Mouse (Mus musculus) heart, adult 18-20 months (tissue): ENCODE measurements around the gene Gm16223. TPM values are rescaled to one million over a fixed set of nuclear protein-coding genes. Genes with fewer than 3 reads are reported as not detected.

Experiments used
- DNase-seq, 2 experiments: peaks; one replicate each; pipeline ENCODE4 v3.0.0; 2021 to 2022; ENCODE audit warnings: mixed read lengths in 1 of 2
- long read RNA-seq, 2 experiments: library from polyadenylated mRNA; stranded (forward); transcript quantifications; one replicate each; pipeline ENCODE4 v2.0.0; 2021
- total RNA-seq, 2 experiments: library from RNA; stranded (reverse); gene quantifications; 2 replicates each; pipeline ENCODE4 v1.2.3; 2021

Gm16223 gene
- not detected for total RNA-seq
- long read RNA-seq, experiment 1: 0 reads
- long read RNA-seq, experiment 2: 0 reads

DNA sequence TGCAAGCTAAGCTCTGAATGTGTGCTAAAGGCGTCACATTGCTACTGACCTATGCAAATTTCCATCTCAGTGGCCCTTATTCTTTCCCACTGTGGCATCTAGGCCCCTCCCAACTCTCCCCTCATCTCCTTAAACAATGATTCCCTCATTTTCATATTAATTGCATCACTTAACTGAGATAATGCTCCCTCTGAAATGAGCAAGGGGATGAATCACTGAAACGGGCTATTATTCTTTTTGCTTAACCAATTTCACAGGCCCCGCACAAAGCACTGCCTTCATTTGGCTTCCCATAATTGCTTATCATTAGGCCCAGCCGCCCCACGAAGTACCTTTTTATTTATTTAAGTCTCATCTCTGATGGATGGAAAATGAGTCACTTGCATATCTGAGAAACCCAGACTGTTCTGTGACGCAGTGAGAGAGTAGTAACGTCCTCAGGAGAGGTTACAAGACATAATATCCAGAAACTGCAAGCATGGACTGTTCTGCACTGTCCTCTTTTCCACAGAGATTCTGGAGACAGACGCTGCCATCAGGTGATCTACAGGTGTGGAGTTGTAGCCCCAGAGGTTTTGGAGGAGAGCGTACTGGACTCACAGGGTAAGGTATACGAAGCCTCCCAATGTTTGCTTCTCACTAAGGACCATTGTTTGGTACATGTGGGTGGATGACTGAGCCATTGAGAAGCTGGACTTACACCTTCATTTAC, at the start of gene Gm16223:
Gm16223 (plus strand) TSS at position 485 of the 712 bp plus-strand sequence.
- no peak for DNase-seq

DNA sequence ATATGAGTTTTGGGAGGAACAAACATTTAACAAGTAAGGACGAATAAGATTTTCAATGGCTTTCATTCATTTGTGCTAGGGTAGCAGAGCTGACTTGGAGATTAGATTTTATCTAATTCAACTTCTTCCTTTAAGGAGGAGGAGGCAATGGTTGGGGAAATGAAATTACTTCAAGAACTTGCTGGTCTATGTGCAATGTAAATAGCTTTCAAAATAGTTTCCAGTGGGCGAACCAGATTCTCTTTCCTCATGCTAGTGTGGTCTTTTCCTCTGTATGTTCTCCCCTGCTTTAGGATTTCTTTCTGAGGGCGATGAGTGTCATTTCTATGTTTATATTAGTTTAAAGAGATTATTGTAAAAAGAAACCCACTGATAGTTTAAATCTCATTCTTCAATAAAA, 45.7 kb upstream of the Gm16223 start:
- DNase-seq: no peak

DNA sequence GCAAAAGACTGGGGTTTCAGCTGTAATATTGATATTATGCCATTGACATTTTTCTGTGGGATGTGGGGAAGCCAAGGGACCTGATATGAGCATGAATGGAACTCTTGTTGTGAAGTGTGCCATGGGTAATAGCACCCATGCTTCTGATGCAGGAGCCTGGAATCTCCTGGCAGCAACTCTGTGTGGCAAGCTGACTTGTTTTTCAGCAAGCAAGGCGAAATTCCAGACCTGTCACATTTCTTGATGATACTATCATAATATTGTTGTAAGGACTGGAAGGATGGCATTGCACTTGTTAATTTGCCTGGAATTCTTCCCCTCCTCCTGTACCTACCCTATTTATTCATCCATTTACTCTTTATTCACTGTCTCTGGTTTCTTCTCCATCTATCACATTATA, 44.2 kb upstream of the Gm16223 start:
- DNase-seq: no peak

DNA sequence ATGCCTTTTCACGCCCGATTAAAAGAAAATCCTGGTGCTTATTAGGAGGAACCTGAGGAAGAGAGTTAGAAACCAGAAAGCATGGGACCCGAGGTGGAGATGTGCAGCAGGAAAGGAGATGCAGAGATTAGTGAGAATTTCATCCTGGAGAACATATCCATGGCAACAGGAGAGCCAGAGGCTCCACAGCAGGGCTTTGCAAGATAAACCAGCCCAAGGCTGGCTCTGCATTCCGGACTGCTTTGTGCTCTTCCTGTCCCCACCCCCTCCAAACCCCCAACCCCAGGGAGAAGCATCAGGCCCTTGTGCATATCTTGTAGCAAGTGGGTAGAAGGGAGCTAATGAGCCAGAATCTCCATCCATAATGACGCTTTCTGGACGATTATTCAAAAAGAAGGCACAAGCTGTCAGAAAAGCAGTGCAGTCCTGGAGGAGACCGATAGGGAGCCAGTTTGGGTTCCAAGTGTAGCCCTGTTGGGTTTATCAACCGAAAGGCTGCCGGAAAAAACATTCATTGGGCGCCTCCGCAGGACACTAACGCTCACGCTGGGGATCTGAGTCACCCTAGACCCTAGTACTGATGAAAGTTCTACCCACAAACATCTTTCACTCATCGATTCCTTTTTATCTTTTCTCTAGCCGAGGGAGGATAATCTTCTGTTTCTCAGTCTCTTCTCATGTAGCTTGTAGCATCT, 31.2 kb upstream of the Gm16223 start:
- DNase-seq: no peak

DNA sequence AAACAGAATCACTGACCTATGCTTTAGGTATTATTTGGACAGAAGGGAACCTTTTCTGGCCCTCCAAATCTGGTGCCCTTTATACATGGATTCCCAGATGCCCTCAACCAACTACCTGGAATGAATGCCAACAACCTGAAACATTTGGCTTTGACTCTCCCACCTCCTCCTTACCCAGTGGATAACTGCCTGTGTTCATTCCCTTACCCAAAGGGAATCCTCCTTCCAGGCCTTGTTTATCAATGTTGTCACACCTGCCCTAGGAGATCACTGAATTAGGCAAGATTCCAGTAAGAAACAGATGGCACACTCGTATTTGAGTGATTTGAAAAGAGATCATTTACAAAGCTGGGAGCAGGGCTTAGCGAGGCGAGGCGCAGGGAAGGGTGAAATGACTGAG, 13.1 kb upstream of the Gm16223 start:
- no peak for DNase-seq

DNA sequence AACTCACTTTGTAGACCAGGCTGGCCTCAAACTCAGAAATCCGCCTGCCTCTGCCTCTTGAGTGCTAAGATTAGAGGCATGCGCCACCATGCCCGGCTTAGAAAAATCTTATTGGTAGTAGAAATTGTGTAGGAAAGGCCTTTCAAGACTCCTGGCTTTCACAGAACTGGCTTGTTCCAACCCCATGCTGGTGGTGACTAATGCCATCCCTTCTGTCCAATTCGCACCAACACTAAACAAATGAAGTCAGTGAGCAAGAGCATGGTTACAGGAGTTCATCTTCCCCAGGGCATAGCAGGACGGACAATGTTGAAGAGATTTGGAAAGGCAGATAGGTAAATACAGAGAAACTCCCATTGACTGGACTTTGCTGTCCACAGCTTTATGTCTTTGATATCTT, 12.6 kb upstream of the Gm16223 start:
- DNase-seq: no peak

DNA sequence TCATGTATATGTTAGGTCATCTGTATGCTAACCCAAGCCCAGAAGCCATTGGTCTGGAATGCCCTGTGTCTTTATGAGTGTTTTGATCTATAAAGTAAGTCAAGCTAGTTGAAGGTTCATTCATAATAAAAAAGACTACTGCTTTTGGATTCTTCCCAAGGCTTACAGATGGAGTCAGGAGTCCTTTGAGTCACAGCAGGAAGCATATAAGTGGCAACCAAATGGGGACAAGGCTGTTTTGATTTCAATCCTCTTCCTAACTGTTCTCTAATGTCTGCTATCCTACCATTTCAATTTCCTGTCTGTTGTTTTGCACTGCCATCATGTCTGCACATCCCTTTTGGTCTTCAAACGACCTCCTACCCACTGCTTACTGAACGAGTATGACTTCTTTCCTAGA, 2.7 kb upstream of the Gm16223 start:
- DNase-seq: no peak

DNA sequence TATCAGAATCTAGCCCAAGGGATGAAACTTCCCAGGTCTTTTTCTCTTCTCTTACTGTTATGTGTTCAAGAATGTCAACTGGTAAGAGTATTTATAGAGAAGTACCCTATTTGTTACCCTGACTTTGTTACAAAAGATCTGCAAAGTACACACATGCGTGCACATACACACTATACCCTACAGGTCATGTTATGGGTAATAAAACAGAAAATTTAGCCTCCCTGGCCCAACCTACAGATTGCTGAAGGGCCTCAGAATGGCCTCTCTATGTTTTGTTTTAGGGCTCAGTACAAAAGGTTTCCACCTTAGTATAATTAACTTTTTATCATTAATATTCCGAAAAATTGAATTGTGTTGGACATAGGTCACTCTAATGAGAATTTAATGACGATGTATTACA, 685 bp upstream of the Gm16223 start:
- DNase-seq: no peak

DNA sequence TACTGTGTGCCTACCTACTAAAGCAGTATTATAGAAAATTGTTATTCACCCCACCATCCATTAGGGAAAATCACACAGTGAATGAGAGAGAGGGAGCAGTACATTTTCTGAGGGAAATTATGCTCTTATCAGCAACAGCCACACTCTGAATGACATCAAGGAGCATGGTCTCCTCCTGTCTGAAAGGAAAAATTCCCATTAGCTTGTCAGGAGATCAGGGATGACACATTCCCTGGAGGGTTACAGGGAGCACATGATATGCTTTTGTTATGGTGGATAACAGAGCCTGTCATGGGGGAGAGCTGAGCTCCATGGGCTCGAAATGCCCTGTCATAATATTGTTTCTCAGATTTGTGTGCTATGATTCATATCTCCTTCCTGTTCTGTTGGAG, 424 bp downstream of the Gm16223 start:
- no peak for DNase-seq

DNA sequence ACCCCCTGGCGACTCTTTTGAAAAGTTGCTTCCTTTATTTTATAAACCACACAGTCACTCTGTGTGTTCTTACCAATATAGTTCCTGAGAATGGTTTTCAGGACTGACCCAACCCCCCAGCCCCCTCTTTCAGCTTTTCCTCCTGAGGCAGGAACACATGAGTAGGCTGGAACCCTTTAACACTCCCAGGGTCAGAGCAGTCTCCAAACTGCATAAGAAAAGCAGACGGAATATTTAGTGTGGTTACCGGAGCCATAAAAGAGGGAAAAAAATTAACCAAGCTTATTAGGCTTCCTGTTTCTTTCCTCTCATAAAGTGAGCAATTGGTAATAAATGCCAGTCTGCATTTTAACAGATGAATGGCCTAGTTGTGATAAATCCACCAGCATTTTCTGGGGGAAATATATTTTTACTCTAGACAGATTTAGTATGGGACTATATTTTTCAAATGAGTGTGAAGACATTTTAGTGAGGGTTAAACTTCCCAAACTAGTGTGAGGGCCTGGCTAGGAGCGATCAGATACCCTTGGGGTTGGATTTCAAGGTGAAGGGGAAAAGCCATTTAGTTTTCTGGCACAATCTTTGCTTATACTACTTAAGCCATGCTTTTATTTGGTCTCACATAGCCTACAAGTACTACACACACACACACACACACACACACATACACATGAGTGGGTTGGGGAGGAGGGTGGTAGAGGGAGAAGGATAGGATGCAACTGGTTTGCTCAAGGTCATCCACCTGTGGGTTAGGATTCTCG, 49.0 kb downstream of the Gm16223 start:
- DNase-seq: no peak

DNA sequence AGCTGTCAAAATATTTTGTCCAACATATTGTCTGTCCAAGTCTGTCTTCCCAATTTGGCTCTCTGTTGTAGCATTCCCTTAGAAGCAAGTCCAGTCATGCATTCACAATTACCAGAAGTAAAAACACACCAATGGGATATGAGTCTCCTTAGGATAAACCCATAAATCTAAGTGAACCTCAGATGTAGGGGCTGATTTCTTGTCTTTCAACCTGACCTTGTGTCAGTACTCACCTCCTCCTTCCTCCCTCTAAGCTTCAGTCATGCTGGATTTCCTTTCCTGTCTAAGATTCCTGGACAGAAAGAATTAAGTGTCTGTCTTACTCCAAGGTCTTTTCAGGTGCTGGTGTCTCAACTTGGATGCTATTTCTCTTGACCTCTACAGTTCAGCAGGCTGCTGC, 57.8 kb downstream of the Gm16223 start:
- no peak for DNase-seq

DNA sequence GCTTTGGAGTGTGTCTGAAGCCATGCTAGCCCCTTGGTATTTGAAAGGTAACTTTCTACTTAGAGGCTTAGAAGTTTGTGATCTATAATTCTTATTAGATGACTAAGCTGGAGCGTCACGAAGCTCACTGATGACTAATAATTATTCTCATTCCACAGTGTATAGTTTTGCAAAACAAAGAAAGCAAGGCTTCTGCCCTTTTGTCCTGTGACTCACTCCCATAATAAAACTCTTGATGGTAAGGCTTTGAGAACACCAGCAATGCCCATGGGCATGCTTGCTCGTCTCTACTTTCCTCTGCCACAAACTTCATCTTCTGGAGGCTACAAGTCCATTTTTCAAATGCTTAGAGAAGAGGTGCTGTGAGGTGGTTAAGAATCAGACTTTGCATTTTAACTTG, 87.9 kb downstream of the Gm16223 start:
- no peak for DNase-seq

DNA sequence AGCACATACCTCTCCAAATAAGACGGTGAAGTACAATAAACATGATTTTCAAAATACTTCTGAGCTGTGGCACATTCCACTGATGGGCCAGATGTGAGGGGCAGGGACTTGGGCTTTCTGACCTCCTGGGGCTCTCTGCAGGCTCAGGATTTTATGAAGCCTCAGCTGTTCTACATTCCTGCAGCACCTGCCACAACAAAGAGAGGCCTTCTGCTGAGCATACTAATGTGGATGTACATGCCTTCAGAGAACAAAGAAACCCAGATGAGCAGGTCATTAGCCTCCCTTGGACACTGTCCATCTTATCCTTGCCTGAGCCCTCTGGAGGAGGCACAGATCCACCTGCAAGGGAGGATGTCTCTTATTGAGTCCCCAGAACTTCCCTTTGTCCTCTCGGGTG, 97.0 kb downstream of the Gm16223 start:
- DNase-seq: no peak

DNA sequence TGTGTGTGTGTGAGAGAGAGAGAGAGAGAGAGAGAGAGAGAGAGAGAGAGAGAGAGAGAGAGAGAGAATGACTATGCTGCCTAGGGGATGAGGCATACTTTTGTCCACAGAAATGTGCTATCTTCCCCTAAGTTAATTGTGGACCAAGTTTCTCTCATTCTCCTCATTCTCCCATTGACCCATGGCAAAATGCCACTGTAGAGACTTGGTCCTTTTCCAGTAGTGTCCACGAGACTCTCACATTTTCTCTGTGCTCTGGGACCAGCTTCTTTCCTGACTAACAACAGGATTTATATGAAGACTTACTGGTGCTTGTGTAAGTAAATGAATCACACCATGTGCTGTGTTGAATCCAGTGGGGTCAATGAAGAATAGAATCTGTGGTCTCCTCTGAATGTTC, 98.6 kb downstream of the Gm16223 start:
- no peak for DNase-seq

DNA sequence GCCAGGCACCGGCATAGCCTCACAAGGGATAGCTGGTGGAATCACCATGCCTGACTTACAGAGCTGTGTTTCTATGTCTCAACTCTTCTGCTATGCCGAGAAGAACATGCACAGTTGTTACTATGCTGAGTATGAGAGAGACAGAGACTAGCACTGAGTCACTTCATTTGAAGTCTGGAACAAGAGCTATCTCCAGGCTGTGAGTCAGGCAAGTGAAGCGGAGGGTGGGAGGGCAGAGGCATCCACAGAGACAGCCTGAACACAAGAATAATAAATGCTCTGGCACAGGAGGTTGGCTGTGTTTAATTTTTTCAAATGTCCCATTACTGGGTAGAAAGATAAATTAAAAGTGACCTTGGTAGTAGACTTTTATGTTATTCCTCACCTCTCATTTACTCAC, 100.3 kb downstream of the Gm16223 start:
- DNase-seq: no peak

DNA sequence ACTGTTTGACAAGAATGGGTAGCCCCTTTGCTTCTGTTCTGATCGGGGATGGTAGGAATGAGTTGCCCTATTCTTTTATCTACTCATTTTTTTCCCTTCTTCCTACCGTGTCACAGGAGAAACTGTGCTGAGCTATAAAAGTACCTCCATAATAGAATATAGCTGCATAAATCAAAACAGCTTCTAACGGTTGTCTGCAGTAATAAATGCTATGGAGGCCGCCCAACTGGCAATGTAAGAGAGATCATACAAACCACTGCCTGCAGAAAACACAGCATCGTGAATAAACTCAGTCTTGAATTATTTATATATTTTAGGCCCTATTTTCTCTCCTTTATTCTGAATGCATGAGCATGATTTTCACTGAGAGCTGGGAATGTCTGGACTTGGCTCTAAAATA, 101.0 kb downstream of the Gm16223 start:
- no peak for DNase-seq

DNA sequence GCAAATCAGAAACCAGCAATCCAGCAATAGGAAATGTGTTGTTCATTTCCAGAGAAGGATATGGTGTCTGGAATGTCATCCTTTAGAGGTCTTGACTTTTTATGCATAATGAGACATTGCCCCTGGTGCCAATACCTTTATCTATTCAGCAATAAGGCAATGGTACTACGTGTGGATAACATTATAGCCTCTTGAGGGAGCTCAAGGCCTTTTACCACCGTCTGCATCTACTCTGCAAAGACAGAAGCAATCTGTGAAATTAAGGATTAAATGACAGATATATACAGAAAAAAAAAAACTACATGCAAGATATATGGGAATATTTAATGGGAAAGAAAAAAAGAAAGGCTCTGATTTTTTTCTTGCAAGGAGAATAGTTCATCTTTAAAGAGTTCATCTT, 106.3 kb downstream of the Gm16223 start:
- no peak for DNase-seq

DNA sequence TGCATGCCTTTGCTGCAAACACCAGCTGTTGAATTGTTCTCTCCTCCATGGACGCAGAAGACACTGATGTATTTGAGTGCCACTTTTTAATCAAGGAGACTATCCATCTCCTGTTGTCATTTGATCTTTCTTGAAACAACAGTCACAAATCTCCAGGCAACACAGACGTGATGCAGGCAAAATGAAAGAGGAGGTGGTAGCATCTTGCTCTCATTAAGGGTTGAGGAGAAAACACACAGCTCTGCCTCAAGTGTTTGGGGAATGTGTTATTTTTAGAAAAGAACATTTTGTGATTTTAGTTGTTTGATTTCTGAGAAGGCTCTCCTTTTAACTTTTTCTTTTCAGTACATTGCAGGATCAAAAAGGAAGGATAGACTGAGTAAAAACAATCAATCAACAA, 107.7 kb downstream of the Gm16223 start:
- DNase-seq: no peak

DNA sequence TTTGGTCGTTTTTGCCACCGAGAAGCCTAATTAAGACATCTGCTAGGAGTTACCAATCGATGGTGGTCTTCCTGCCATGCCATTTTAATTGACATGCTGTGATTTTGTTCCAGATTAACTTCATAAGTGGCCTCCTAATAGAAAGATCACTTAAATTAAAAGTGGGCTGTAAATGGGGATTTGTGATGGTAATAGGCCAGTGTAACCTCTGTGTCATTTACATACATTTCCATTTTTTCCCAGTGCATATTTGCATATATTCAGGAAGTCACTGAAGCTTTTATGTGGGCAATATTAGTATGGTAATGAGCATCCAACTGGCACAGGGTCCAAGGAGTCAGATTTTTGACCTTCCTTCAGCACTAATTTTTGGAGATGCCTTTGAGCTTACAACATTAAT, 130.7 kb downstream of the Gm16223 start:
- no peak for DNase-seq

DNA sequence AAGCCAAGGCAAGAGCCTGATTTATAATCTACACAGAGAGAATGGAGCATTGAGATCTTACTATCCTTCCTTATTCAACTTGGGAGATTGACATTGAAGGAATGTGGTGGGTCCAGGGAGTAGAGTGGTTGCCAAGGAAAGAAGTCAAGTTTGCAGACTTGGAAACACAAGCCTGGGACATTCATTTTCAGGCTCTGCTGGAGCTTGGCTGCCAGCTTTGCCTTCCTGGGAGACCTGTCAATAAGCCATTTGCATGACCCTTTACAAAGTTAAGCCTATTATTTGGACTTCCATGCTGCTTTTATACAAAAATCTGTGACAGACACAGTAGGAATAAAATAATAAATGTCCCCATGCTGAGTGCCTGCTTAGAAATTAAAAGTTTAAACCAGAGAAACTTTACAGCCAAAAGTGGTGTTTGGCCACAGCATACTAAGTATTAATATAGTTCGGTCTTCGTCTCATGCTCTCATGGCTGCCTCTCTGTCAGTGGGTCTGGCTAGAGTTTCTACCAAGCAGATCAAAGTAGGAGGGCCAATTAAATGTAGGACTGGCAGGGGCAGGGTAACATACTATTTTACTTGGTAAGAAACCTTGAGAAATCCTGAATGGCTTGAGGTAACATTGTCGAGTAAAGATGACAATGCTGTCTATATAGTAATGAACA, 139.8 kb downstream of the Gm16223 start:
- no peak for DNase-seq

DNA sequence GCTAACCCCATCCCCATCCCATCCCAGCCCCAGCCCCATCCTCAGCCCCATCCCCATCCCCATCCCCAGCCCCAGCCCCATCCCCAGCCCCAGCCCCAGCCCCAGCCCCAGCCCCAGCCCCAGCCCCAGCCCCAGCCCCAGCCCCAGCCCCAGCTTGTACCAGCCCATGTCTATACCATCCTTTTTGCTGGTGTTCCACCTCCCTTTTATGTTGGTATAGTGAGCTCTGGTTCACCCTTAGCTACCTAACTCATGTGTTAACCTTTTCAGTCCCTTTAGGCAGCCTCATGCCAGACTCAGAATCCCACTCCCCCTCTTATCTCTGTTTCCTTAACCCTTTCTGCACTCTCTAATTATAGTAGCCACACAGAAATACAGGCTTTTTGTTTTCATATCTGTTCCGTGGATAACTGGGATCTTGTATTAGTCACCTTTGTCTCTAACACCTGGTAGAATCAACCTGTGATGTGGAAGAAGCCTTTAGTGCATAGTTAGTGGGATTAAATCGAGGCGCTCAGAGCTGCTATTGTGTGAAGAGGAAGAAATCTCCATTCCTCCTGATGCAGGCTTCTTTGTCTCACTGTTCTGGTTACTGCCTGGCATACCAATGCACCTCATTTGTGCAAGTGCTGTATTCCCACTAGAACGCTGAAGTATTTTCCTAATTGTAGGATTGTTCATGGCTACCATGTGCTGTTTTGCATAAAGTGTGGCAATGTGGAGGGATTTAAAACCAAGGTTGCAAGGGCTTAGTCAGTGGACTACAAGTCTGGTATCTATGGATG, 144.0 kb downstream of the Gm16223 start:
- no peak for DNase-seq

DNA sequence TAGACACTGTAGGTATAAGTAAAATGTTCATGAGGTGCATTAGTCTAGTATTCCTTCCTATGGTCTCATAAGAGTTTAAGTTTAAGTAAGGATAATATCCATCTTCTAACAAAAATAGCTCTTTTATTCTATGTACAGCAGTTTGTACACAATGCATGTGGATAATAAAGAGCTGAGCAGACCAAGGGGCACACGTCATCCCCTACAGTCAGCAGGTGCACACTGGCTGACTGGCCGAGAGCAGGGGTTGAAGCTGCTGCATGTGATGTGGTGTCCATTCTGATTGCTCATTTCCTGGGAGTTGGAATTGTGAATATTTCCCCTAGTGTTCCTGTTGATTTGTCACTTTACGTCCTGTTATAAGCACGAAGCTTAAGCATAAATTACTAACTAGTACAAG, 144.6 kb downstream of the Gm16223 start:
- DNase-seq: no peak
